Mouse (Mus musculus) liver, adult 2 months (tissue): Measurements from ENCODE around the gene Cpa2. TPM values are rescaled to one million over a fixed set of nuclear protein-coding genes. Genes with fewer than 3 reads are reported as not detected.

Experiments used
- DNase-seq: peaks from one replicate; pipeline ENCODE4 v3.0.0-alpha.2; 2011; ENCODE audit warnings: low read depth, low spot score; ENCODE audit errors: extremely low read depth
- H3K27ac ChIP-seq: fragments of 200-500 bp; replicated peaks from 2 replicates; pipeline ENCODE4 v1.5.1; 2012; ENCODE audit warnings: low read depth, mild to moderate bottlenecking, control low read depth, inconsistent platforms, low read length; ENCODE audit not compliant: insufficient read depth
- H3K27me3 ChIP-seq: fragments of 200-500 bp; 2 replicates; pipeline ENCODE4 v1.6.1; 2012; ENCODE audit warnings: mild to moderate bottlenecking, moderate library complexity, low read length, inconsistent platforms; ENCODE audit not compliant: control insufficient read depth, insufficient read depth
- H3K36me3 ChIP-seq: fragments of 200-500 bp; 2 replicates; pipeline ENCODE4 v1.6.1; 2012; ENCODE audit warnings: low read length, inconsistent platforms; ENCODE audit not compliant: control insufficient read depth, insufficient read depth
- H3K4me1 ChIP-seq: fragments of 200-500 bp; 2 replicates; pipeline ENCODE4 v1.6.1; 2011; ENCODE audit warnings: low read length; ENCODE audit not compliant: control insufficient read depth, insufficient read depth
- H3K4me3 ChIP-seq: fragments of 200-500 bp; 2 replicates; pipeline ENCODE4 v1.5.1; 2011; ENCODE audit warnings: low read depth, mild to moderate bottlenecking, control low read depth, low read length, moderate library complexity; ENCODE audit not compliant: insufficient read depth
- H3K79me2 ChIP-seq: fragments of 200-500 bp; 2 replicates; pipeline ENCODE4 v1.6.1; 2012; ENCODE audit warnings: inconsistent platforms, mild to moderate bottlenecking, low read length, moderate library complexity; ENCODE audit not compliant: control insufficient read depth, insufficient read depth
- H3K9ac ChIP-seq: fragments of 200-500 bp; 2 replicates; pipeline ENCODE4 v1.6.1; 2012; ENCODE audit warnings: low read depth, mild to moderate bottlenecking, control low read depth, inconsistent platforms, low read length
- CTCF ChIP-seq: fragments of 200-500 bp; IDR thresholded peaks from 2 replicates; pipeline ENCODE4 v1.5.1; 2011; ENCODE audit warnings: low read depth, low read length, control low read depth
- POLR2A ChIP-seq: fragments of 200-500 bp; IDR thresholded peaks from 2 replicates; pipeline ENCODE4 v1.6.1; 2011; ENCODE audit warnings: low read length, control low read depth; ENCODE audit not compliant: insufficient read depth; ENCODE audit errors: extremely low read depth
- WGBS: fragments of 180-500 bp; shearing (Covaris S2); methylation state at CpG from one replicate; pipeline ENCODE4 v1.1.7; 2018; 5-methylcytosine and 5-hydroxymethylcytosine counted together
- polyA plus RNA-seq: library from polyadenylated mRNA; depleted of rRNA; stranded (reverse); fragments of >200 nt; gene quantifications from 2 replicates; pipeline ENCODE4 v1.2.3, GENCODE M21; 2012
- total RNA-seq: library from RNA; depleted of rRNA; stranded (reverse); fragments of >200 nt; gene quantifications from 2 replicates; pipeline ENCODE4 v1.2.3, GENCODE M21; 2014

Gene Cpa2
- total and polyA plus RNA-seq, 2 experiments: 32.6 TPM; not detected in 1

GRCm38 (mm10) chr6:30574945-30575344 is 33.6 kb downstream of the Cpa2 start:
- Histone ChIP-seq H3K27me3 (no peaks in the 10 kb centered on the region), H3K4me1 (no peaks in the 10 kb centered on the region), H3K36me3 (no peaks in the 10 kb centered on the region), H3K79me2 (no peaks in the 10 kb centered on the region), H3K4me3 (no peak overlapping the region), H3K27ac (no peak overlapping the region), H3K9ac (no peak overlapping the region)
- no peak for DNase-seq
- 100% methylated on average over 1 of the region's 1 CpGs for WGBS
- TF ChIP-seq POLR2A: no peak
- no peak for TF ChIP-seq CTCF

GRCm38 (mm10) chr6:30576477-30577203 is 35.3 kb downstream of the Cpa2 start:
- no peaks in the 10 kb centered on the region for H3K36me3 ChIP-seq
- H3K27me3 ChIP-seq: no peaks in the 10 kb centered on the region
- TF ChIP-seq POLR2A (no peak), CTCF (no peak)
- H3K79me2 ChIP-seq: no peaks in the 10 kb centered on the region
- 72% methylated on average over 17 of the region's 17 CpGs for WGBS
- no peak overlapping the region for H3K9ac ChIP-seq
- no peak overlapping the region for H3K4me3 ChIP-seq
- H3K4me1 ChIP-seq: no peaks in the 10 kb centered on the region
- H3K27ac ChIP-seq: no peak overlapping the region
- DNase-seq: no peak

GRCm38 (mm10) chr6:30579961-30580840 is 38.8 kb downstream of the Cpa2 start:
- no peak overlapping the region for H3K9ac ChIP-seq
- TF ChIP-seq CTCF (no peak), POLR2A (no peak)
- no peaks in the 10 kb centered on the region for H3K27me3 ChIP-seq
- no peak overlapping the region for H3K4me3 ChIP-seq
- no peaks in the 10 kb centered on the region for H3K36me3 ChIP-seq
- H3K79me2 ChIP-seq: no peaks in the 10 kb centered on the region
- no peaks in the 10 kb centered on the region for H3K4me1 ChIP-seq
- DNase-seq: no peak
- WGBS: 89% methylated on average over 17 of the region's 17 CpGs
- no peak overlapping the region for H3K27ac ChIP-seq

- no peaks in the 10 kb centered on the region for H3K79me2 ChIP-seq
- H3K4me3 ChIP-seq: no peak overlapping the region
- no peak overlapping the region for H3K9ac ChIP-seq
- H3K36me3 ChIP-seq: no peaks in the 10 kb centered on the region
- DNase-seq: no peak
- 88% methylated on average over 8 of the region's 8 CpGs for WGBS
- H3K4me1 ChIP-seq: no peaks in the 10 kb centered on the region
- no peaks in the 10 kb centered on the region for H3K27me3 ChIP-seq
- no peak overlapping the region for H3K27ac ChIP-seq
- TF ChIP-seq POLR2A (no peak), CTCF (no peak)
These were observed 39.4 kb downstream of the Cpa2 start for GRCm38 (mm10) chr6:30580841-30581176.

- Histone ChIP-seq H3K36me3 (no peaks in the 10 kb centered on the region), H3K27ac (no peak overlapping the region), H3K79me2 (no peaks in the 10 kb centered on the region), H3K4me1 (no peaks in the 10 kb centered on the region), H3K27me3 (no peaks in the 10 kb centered on the region), H3K9ac (no peak overlapping the region), H3K4me3 (no peak overlapping the region)
- 71% methylated on average over 7 of the region's 7 CpGs for WGBS
- DNase-seq: no peak
- TF ChIP-seq POLR2A (no peak), CTCF (no peak)
These were observed 45.6 kb downstream of the Cpa2 start for GRCm38 (mm10) chr6:30586886-30587442.
